Comparison of ENCODE assay signal across 20 mouse cellular contexts in genomic region chr10:62419422-62419821, GRCm38 (mm10). TPM values are rescaled to one million over a fixed set of nuclear protein-coding genes. Genes with fewer than 3 reads are reported as not detected.
"Had no signal": no experiment of that assay in that cellular context is flagged by ENCODE, and none has a peak within 500 bp of the region (broad histone marks: within the 10 kb centered on the region; RNA-seq: fewer than 3 reads in every experiment).

No protein-coding gene starts in this region.

- ATAC-seq: liver, postnatal 0 days; lung, postnatal 0 days; midbrain, embryonic 13.5 days; midbrain, embryonic 15.5 days had no signal

- H3K36me3 ChIP-seq: liver, embryonic 15.5 days; lung, embryonic 15.5 days; midbrain, embryonic 13.5 days; midbrain, embryonic 15.5 days; neural tube, embryonic 12.5 days had no signal

- H3K27ac ChIP-seq: liver, embryonic 15.5 days; lung, embryonic 15.5 days; macrophage; midbrain, embryonic 13.5 days; midbrain, embryonic 15.5 days; neural tube, embryonic 12.5 days had no signal

- H3K4me3 ChIP-seq: liver, embryonic 15.5 days; lung, embryonic 15.5 days; megakaryocyte, embryonic 14.5 days; midbrain, embryonic 13.5 days; midbrain, embryonic 15.5 days; neural tube, embryonic 12.5 days had no signal

- H3K9me3 ChIP-seq: liver, embryonic 15.5 days; lung, embryonic 15.5 days; megakaryocyte, embryonic 14.5 days; midbrain, embryonic 13.5 days; midbrain, embryonic 15.5 days; neural tube, embryonic 12.5 days had no signal

- H3K27me3 ChIP-seq: liver, embryonic 15.5 days; lung, embryonic 15.5 days; midbrain, embryonic 13.5 days; midbrain, embryonic 15.5 days; neural tube, embryonic 12.5 days had no signal

- H3K9ac ChIP-seq: liver, embryonic 15.5 days; liver, postnatal 0 days; lung, embryonic 15.5 days; midbrain, embryonic 13.5 days; midbrain, embryonic 15.5 days; neural tube, embryonic 12.5 days had no signal

- H3K4me2 ChIP-seq: lung, embryonic 15.5 days; midbrain, embryonic 11.5 days; midbrain, embryonic 13.5 days; midbrain, embryonic 15.5 days; neural tube, embryonic 12.5 days had no signal

- DNase-seq: liver, postnatal 0 days; lung, adult 2 months; lung, postnatal 14 days; lung, postnatal 36 days; right cerebral cortex, postnatal 14 days; spleen, adult 18-20 months; thymus, adult 2 months; thymus, postnatal 36 days had no signal

- H3K4me1 ChIP-seq: midbrain, embryonic 13.5 days; midbrain, embryonic 15.5 days; neural tube, embryonic 12.5 days had no signal

RNA-seq across cellular contexts. Expression of gene Hkdc1, which starts 2.9 kb away (rescaled TPM):
- total RNA-seq: megakaryocyte progenitor cell, adult 5-6 weeks; monocyte, adult 5-6 weeks; neutrophil, adult 5-6 weeks had no signal
- polyA plus RNA-seq: macrophage had no signal

RNA-seq across cellular contexts. Expression of gene 4930507D05Rik, which starts 29.9 kb away (rescaled TPM):
- total RNA-seq: monocyte, adult 5-6 weeks had no signal
- polyA plus RNA-seq: liver, postnatal 0 days; macrophage had no signal
